Mouse (Mus musculus) embryonic facial prominence, embryonic 14.5 days (tissue): Measurements from ENCODE around the gene Sowahb. TPM values are rescaled to one million over a fixed set of nuclear protein-coding genes. Genes with fewer than 3 reads are reported as not detected.

Source experiments
- ATAC-seq: fragments of 200-750 bp; cut with Nextera tagmentation; 2 replicates; pipeline ENCODE4 v1.8.0; 2017; ENCODE audit warnings: low read depth, moderate number of reproducible peaks, moderate TSS enrichment
- DNase-seq: peaks from one replicate; pipeline ENCODE4 v3.0.0-alpha.2; 2015; ENCODE audit warnings: low spot score
- H3K27ac ChIP-seq: fragments of 300-500 bp; sonication (generic); replicated peaks from 2 replicates; pipeline ENCODE4 v1.5.1; 2014; ENCODE audit warnings: low read depth, mild to moderate bottlenecking, low read length, moderate library complexity
- H3K27me3 ChIP-seq: fragments of 300-500 bp; sonication (generic); replicated peaks from 2 replicates; pipeline ENCODE4 v1.6.1; 2014; ENCODE audit warnings: low read length; ENCODE audit not compliant: control insufficient read depth, insufficient read depth
- H3K36me3 ChIP-seq: fragments of 300-500 bp; sonication (generic); 2 replicates; pipeline ENCODE4 v1.6.1; 2014; ENCODE audit warnings: low read length, mixed read lengths; ENCODE audit not compliant: control insufficient read depth, insufficient read depth
- H3K4me1 ChIP-seq: fragments of 300-500 bp; sonication (generic); 2 replicates; pipeline ENCODE4 v1.6.1; 2014; ENCODE audit warnings: antibody characterized with exemption, low read length; ENCODE audit not compliant: control insufficient read depth, insufficient read depth
- H3K4me2 ChIP-seq: fragments of 300-500 bp; sonication (generic); 2 replicates; pipeline ENCODE4 v1.6.1; 2014; ENCODE audit warnings: low read depth, mild to moderate bottlenecking, low read length, moderate library complexity, mixed read lengths
- H3K4me3 ChIP-seq: fragments of 300-500 bp; sonication (generic); 2 replicates; pipeline ENCODE4 v1.5.1; 2014; ENCODE audit warnings: low read depth, mild to moderate bottlenecking, low read length
- H3K9ac ChIP-seq: fragments of 300-500 bp; sonication (generic); 2 replicates; pipeline ENCODE4 v1.6.1; 2014; ENCODE audit warnings: low read depth, mild to moderate bottlenecking, low read length, moderate library complexity, mixed read lengths
- H3K9me3 ChIP-seq: fragments of 300-500 bp; sonication (generic); 2 replicates; pipeline ENCODE4 v1.6.1; 2016; ENCODE audit warnings: low read length; ENCODE audit not compliant: control insufficient read depth
- WGBS: fragments of 180-500 bp; shearing (Covaris S2); extraction: QIAGEN DNeasy Blood & Tissue Kit; methylation state at CpG from one replicate; pipeline ENCODE4 v1.1.7; 2014; 5-methylcytosine and 5-hydroxymethylcytosine counted together
- polyA plus RNA-seq: library from polyadenylated mRNA; unstranded; fragments of >200 nt; fragmentation: Nextera tagmentation; extraction: Ambion mirVana; gene quantifications from 2 replicates; pipeline ENCODE4 v1.2.1, GENCODE M21; 2014

Gene Sowahb
- polyA plus RNA-seq, 1 experiment from 2014 or later, result 0.50 TPM

DNA sequence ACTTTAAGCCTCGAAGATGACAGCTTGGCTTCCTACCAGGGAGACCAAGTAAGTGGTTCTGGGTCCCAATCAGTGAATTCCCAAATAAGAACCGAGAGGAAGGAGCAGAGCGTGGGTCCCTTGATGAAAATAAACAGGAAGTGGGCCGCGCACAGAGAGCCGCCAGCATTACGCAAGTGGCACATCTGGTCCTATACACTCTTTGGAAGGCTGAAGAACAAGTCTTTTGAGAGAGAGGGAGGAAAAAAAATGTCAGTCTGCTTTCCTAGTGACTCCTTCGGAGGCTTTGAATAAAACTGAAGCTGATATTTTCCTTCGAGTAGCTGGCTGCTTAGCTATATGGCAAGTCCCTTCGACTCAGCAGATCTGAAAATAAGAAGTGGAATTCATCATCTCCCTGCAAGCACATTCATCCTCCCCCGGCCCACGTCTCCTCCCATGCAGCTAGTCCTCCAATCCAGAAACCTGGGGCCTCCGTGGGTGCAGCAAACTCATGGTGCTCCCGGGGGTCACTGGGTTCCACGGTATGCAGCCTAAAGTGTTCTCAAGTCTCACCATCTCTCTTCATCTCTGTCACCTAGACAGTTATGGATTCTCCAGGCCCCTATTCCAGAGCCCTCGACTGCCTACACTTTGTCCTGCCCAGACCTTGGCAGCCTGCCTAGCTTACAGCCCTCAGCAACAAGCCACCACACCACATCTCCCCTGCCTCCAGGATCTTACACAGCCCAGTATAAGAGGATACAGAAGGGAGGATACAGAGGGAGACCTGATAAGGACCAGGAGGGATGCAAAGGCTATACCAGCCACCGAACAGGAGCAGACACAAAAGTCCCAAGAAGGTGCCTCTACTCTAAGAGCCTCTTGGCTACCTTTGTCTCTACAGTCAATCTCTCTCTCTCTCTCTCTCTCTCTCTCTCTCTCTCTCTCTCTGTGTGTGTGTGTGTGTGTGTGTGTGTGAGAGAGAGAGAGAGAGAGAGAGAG, 43.8 kb downstream of the Sowahb start:
- no peaks in the 10 kb centered on the region for H3K36me3 ChIP-seq
- H3K27ac ChIP-seq, result peak overlapping the region; percentile 83
- no peak overlapping the region for H3K4me3 ChIP-seq
- ATAC-seq, result no peak
- 32% methylated on average over 17 of the region's 17 CpGs for WGBS
- peak; percentile 64 for DNase-seq
- 0 out of 2 replicates have a peak overlapping the region, but pooled peaks have one; percentile 0 for H3K9ac ChIP-seq
- H3K4me1 ChIP-seq, result peaks cover 47% of the 10 kb centered on the region
- H3K27me3 ChIP-seq, result no peaks in the 10 kb centered on the region
- 0 out of 2 replicates have a peak overlapping the region, but pooled peaks have one; percentile 5 for H3K4me2 ChIP-seq
- H3K9me3 ChIP-seq, result no peaks in the 10 kb centered on the region

DNA sequence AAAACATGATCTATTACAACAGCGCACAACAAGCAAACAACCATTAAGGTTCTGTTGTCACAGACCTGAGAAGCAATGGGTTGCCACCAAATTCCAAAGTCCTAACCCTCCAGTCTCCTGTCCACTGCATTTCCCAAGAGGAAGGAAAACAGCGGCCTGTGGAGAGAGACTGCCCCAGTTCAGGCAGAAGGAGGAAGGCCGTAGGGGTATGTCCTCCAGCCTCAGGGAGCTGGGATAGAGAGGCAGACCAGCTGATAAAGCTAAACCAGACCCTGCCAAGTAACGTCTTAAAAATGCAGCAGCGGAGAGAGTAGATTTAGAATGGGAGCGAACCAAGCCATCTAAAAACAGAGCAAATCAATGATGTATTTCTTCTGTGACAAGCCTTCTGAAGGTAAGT, 44.8 kb downstream of the Sowahb start:
- no peaks in the 10 kb centered on the region for H3K36me3 ChIP-seq
- H3K4me2 ChIP-seq, result no peak overlapping the region
- DNase-seq (no peak), ATAC-seq (no peak)
- WGBS, result 66% methylated on average over 6 of the region's 6 CpGs
- peaks cover 41% of the 10 kb centered on the region for H3K4me1 ChIP-seq
- no peaks in the 10 kb centered on the region for H3K27me3 ChIP-seq
- no peak overlapping the region for H3K9ac ChIP-seq
- H3K27ac ChIP-seq, result peak overlapping the region; percentile 83
- no peaks in the 10 kb centered on the region for H3K9me3 ChIP-seq
- no peak overlapping the region for H3K4me3 ChIP-seq

DNA sequence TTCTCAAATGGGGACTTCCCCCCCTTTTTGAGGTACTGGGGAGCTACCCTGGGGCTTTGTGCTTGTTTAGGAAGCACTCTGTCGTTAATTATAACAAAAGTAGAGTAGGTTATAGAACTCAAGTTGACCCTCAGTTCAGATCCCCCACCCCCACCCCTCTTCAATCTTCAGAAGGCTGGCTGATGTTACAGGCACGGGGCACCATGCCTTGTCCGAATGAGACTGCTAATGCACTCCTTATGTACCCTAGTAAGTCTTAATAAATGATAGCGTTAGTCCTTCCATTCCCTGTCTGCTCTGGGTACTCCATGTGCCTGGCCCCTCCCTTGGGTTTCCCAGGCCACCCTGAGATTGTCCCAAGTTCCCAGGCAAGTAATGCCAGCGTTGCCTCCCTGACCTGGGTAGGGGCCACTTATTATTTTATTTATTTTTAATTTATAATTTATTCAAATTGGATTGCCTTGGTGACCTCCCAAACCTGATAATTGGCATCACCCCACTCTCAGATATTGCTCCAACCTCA, 46.3 kb downstream of the Sowahb start:
- no peaks in the 10 kb centered on the region for H3K9me3 ChIP-seq
- no peak for ATAC-seq
- H3K9ac ChIP-seq, result no peak overlapping the region
- H3K27me3 ChIP-seq, result no peaks in the 10 kb centered on the region
- peaks cover 41% of the 10 kb centered on the region for H3K4me1 ChIP-seq
- no peaks in the 10 kb centered on the region for H3K36me3 ChIP-seq
- no peak overlapping the region for H3K4me3 ChIP-seq
- H3K4me2 ChIP-seq, result no peak overlapping the region
- DNase-seq, result no peak
- H3K27ac ChIP-seq, result peak overlapping the region; percentile 92
- WGBS, result 17% methylated on average over 5 of the region's 5 CpGs

DNA sequence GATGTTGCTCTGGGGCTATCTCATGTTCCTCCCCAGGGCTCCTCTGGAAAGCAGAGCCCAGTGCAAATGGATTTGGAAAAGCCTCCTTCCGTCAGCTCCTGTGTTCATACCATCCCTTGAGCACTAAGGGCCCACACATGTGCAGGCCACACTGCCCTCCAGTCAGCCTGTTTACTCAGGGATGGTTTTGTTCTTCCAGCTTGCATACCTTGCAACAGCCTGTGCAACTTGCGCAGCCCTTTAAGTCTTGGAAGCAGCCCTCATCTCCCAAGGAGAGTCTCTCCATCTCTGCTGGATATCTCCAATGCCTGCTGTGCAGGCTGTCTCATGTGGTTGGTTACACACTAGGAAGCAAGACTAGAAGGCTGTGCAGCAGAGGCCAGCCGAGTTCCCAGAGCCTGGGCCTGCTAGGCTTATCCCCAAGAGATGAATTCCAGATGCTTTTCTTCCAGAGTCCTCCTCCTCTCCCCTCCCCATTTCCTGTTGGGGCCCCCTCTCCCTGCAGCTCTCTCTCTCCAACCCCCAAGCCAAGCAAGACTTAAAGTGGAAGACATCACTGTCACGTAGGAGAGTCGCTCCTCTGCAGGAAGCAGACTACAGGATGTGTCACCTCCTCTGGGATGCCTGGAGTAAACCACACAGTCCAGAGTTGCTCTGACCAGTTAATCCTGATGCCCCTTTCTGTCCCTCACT, 47.2 kb downstream of the Sowahb start:
- DNase-seq, result peak; percentile 94
- Histone ChIP-seq H3K4me3 (no peak overlapping the region), H3K9me3 (no peaks in the 10 kb centered on the region), H3K36me3 (no peaks in the 10 kb centered on the region), H3K27ac (peak overlapping the region; percentile 92), H3K9ac (no peak overlapping the region), H3K4me2 (0 out of 2 replicates have a peak overlapping the region, but pooled peaks have one; percentile 0), H3K4me1 (peaks cover 41% of the 10 kb centered on the region), H3K27me3 (no peaks in the 10 kb centered on the region)
- peak; percentile 87 for ATAC-seq
- WGBS, result 18% methylated on average over 5 of the region's 5 CpGs

DNA sequence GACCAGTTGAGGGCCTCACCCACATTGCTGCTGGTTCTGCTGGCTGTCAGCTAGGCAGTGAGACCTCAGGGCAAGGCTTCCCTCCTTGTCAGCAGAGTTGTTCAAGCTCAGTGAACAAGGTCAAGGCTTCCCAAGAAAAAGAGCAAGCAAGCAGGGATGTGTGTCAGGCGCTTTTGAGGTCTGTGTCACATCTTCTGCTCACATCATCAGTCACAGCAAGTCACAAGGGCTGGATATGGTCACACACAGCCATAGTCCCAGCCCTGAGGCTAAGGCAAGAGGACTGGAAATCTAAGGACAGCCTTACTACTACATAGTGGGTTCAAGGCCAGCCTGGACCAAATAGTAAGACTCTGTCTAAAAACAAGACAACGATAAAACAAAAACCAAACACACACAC, 50.0 kb downstream of the Sowahb start:
- ATAC-seq (no peak), DNase-seq (no peak)
- Histone ChIP-seq H3K27me3 (no peaks in the 10 kb centered on the region), H3K9ac (no peak overlapping the region), H3K36me3 (no peaks in the 10 kb centered on the region), H3K4me3 (no peak overlapping the region), H3K27ac (no peak overlapping the region), H3K9me3 (no peaks in the 10 kb centered on the region), H3K4me1 (peaks cover 28% of the 10 kb centered on the region), H3K4me2 (no peak overlapping the region)
- WGBS, result 90% methylated on average over 2 of the region's 2 CpGs

DNA sequence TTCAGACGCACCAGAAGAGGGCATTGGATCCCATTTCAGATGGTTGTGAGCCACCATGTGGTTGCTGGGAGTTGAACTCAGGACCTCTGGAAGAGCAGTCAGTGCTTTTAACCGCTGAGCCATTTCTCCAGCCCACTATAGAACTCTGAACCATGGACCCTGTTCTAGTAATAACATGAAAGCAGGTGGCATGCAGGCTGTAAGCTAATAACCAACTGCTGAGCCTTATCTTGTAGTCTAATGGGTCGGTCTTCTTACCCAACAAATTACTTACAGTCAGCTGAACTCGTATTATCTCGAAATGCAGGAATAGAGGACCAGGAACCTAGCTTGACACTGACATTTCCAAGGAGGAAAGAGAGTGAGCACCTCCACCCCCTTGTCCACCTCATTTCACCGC, 50.5 kb downstream of the Sowahb start:
- Histone ChIP-seq H3K27ac (no peak overlapping the region), H3K4me2 (no peak overlapping the region), H3K4me3 (no peak overlapping the region), H3K9me3 (no peaks in the 10 kb centered on the region), H3K27me3 (no peaks in the 10 kb centered on the region), H3K36me3 (no peaks in the 10 kb centered on the region), H3K9ac (no peak overlapping the region), H3K4me1 (peaks cover 29% of the 10 kb centered on the region)
- ATAC-seq, result no peak
- no peak for DNase-seq
- WGBS, result 88% methylated on average over 6 of the region's 6 CpGs

DNA sequence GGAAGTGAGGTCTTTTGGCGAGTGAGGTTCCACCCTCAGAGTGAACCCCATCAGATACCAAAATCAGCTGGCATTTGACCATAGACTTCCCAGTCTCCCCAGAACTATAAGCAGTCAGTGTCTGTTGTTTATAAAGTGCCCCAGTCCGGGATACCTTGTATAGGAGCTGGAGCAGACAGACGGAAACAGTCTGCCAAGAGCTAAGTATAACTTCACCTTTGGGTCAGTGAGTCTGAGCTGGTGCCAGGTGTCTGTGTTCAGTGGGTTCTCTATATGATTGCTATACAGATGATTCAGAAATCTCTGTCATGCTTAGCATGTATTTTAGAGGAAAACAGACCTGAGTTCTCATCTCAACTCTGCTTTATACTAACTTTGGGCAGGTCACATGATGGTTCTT, 52.7 kb downstream of the Sowahb start:
- Histone ChIP-seq H3K27ac (no peak overlapping the region), H3K9me3 (no peaks in the 10 kb centered on the region), H3K36me3 (no peaks in the 10 kb centered on the region), H3K4me1 (peaks cover 22% of the 10 kb centered on the region), H3K4me2 (no peak overlapping the region), H3K9ac (no peak overlapping the region), H3K4me3 (no peak overlapping the region), H3K27me3 (no peaks in the 10 kb centered on the region)
- 61% methylated on average over 3 of the region's 3 CpGs for WGBS
- no peak for ATAC-seq
- no peak for DNase-seq
